Mouse (Mus musculus) hindbrain, embryonic 11.5 days (tissue): Measurements from ENCODE around the gene Gm49450. TPM values are rescaled to one million over a fixed set of nuclear protein-coding genes. Genes with fewer than 3 reads are reported as not detected.

Experiments
- ATAC-seq: fragments of 200-750 bp; cut with Nextera tagmentation; 2 replicates; pipeline ENCODE4 v1.8.0; 2017; ENCODE audit warnings: mild to moderate bottlenecking, moderate TSS enrichment, moderate library complexity; ENCODE audit not compliant: low FRiP score
- DNase-seq: peaks from one replicate; pipeline ENCODE4 v3.0.0-alpha.2; 2015; ENCODE audit warnings: low spot score
- H3K27ac ChIP-seq: fragments of 300-500 bp; sonication (generic); 2 replicates; pipeline ENCODE4 v1.5.1; 2014; ENCODE audit warnings: mild to moderate bottlenecking, low read depth, low read length
- H3K27me3 ChIP-seq: fragments of 300-500 bp; sonication (generic); 2 replicates; pipeline ENCODE4 v1.6.1; 2014; ENCODE audit warnings: mild to moderate bottlenecking, low read length, moderate library complexity, mixed read lengths; ENCODE audit not compliant: control insufficient read depth, insufficient read depth
- H3K36me3 ChIP-seq: fragments of 300-500 bp; sonication (generic); 2 replicates; pipeline ENCODE4 v1.6.1; 2014; ENCODE audit warnings: mild to moderate bottlenecking, low read length, moderate library complexity, mixed read lengths; ENCODE audit not compliant: control insufficient read depth, insufficient read depth
- H3K4me1 ChIP-seq: fragments of 300-500 bp; sonication (generic); replicated peaks from 2 replicates; pipeline ENCODE4 v1.6.1; 2014; ENCODE audit warnings: low read length, mixed read lengths; ENCODE audit not compliant: control insufficient read depth, insufficient read depth
- H3K4me2 ChIP-seq: fragments of 300-500 bp; sonication (generic); replicated peaks from 2 replicates; pipeline ENCODE4 v1.6.1; 2014; ENCODE audit warnings: mild to moderate bottlenecking, low read depth, low read length
- H3K4me3 ChIP-seq: fragments of 300-500 bp; sonication (generic); 2 replicates; pipeline ENCODE4 v1.5.1; 2014; ENCODE audit warnings: low read depth, low read length
- H3K9ac ChIP-seq: fragments of 300-500 bp; sonication (generic); 2 replicates; pipeline ENCODE4 v1.6.1; 2014; ENCODE audit warnings: low read depth, low read length
- H3K9me3 ChIP-seq: fragments of 300-500 bp; sonication (generic); 2 replicates; pipeline ENCODE4 v1.6.1; 2016; ENCODE audit warnings: low read length; ENCODE audit not compliant: control insufficient read depth
- WGBS: fragments of 180-500 bp; shearing (Covaris S2); extraction: QIAGEN DNeasy Blood & Tissue Kit; methylation state at CpG from one replicate; pipeline ENCODE4 v1.1.7; 2014; 5-methylcytosine and 5-hydroxymethylcytosine counted together
- polyA plus RNA-seq: library from polyadenylated mRNA; unstranded; fragments of >200 nt; fragmentation: Nextera tagmentation; extraction: Ambion mirVana; gene quantifications from 2 replicates; pipeline ENCODE4 v1.2.1, GENCODE M21; 2014

The Gm49450 gene
- polyA plus RNA-seq, 1 experiment from 2014 or later, result not detected

DNA sequence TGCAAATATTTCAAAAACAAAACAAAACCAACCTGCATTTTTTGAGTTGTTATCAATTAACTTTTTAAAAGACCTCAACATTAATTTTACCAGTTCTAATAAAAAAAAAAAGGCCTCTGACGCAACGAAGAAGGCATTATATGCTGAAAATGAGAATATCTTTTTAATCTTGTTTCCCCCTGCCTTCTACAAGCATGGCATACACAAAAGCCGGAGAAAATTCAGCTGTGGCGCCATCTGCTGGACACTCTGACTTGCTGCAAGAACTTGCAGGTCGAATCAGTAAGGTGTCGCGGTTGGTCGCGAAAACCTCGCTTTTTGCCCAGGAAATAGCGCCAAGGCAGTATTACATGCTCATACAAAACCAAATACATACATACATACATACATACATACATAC is 40.5 kb upstream of the Gm49450 start:
- peak; percentile 94 for DNase-seq
- ATAC-seq, result no peak
- no peaks in the 10 kb centered on the region for H3K27me3 ChIP-seq
- no peak overlapping the region for H3K27ac ChIP-seq
- WGBS, result 3% methylated on average over 11 of the region's 11 CpGs
- peaks cover 32% of the 10 kb centered on the region for H3K4me1 ChIP-seq
- H3K9me3 ChIP-seq, result no peaks in the 10 kb centered on the region
- H3K4me2 ChIP-seq, result peak overlapping the region; percentile 62; the same call in 1 of the 2 replicates
- H3K4me3 ChIP-seq, result no peak overlapping the region; the same call in 1 of the 2 replicates
- H3K36me3 ChIP-seq, result no peaks in the 10 kb centered on the region
- H3K9ac ChIP-seq, result no peak overlapping the region

DNA sequence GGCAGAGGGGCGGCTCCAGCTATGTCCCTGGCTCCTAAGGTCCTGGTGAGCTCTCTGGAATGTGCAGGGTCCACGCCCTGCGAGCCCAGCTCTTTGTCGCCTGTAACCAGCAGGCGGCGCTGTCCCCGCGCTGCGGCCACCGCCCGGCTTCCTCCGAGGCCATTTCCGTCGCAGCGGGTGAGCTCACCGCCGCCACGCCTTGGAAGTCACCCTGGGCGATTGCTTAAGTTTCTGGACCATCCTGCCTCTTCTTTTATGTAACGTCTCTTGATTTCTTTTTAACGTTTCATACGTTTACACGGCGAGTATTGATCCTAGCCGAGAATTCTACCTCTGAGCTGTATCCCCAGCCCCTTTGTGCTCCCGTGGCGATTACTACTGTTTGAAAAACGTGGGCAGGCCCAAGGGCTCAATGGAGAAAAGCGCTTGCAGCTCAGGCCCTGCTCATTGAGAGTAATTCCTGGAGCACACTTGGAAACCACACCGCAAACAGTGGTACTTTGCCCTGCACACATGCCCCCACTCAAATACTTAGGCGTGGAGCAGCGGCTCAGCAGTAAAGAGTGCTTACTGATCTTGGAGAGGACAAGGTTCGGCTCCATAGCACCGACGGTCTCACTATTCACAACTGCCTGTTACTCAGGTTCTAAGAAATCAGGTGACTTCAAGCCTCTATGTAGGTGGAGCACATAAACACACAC is 39.9 kb upstream of the Gm49450 start:
- ATAC-seq (peak; percentile 80), DNase-seq (peak; percentile 97)
- Histone ChIP-seq H3K4me1 (peaks cover 38% of the 10 kb centered on the region), H3K27ac (peak overlapping the region; percentile 84), H3K36me3 (no peaks in the 10 kb centered on the region), H3K4me2 (peak overlapping the region; percentile 62), H3K27me3 (no peaks in the 10 kb centered on the region), H3K4me3 (peak overlapping the region; percentile 30), H3K9me3 (no peaks in the 10 kb centered on the region), H3K9ac (peak overlapping the region; percentile 68)
- WGBS, result 6% methylated on average over 35 of the region's 35 CpGs

DNA sequence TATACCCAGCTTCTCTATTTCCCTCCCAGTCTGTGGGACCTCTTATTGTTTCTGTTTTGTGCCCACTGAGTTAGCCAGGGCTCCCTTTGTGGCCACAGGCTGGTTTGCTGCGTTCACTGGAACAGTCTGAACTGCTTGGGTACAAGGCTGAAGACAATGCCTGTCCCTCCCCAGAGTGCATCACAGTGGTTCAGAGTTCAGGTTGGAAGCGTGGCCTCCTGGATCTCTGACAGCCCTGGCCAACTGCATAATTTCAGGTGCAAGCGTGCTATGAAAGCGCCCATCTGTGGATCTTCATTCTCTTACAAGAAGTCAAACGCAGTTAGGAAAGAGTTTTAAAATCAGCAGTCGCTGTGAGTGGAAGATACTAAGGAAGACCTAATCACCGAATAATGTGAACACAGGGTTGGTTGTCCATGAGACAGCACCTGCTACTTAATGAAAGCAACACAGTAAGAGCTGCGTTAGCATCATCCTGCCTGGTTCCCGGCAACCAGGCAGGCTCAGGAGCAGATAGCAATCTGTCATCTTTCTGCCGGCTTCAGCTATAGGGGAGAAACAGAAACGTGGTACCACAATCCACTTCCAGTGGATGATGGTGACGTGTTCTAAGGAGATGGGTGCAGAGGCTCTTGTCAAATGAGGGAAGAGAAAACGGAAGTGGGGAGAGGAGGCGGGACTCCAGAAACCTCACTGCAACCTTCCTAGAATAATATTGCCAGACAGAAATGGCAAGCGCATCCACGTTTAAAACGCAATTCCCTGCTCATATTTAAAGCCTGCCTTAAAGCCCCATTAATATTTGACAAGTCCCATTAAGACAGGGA is 38.9 kb upstream of the Gm49450 start:
- Histone ChIP-seq H3K9me3 (no peaks in the 10 kb centered on the region), H3K27me3 (no peaks in the 10 kb centered on the region), H3K4me1 (peaks cover 40% of the 10 kb centered on the region), H3K36me3 (no peaks in the 10 kb centered on the region), H3K4me2 (peak overlapping the region; percentile 62), H3K9ac (peak overlapping the region; percentile 68), H3K4me3 (peak overlapping the region; percentile 30), H3K27ac (peak overlapping the region; percentile 84)
- peak; percentile 43 for ATAC-seq
- WGBS, result 29% methylated on average over 17 of the region's 17 CpGs
- peak; percentile 58 for DNase-seq

DNA sequence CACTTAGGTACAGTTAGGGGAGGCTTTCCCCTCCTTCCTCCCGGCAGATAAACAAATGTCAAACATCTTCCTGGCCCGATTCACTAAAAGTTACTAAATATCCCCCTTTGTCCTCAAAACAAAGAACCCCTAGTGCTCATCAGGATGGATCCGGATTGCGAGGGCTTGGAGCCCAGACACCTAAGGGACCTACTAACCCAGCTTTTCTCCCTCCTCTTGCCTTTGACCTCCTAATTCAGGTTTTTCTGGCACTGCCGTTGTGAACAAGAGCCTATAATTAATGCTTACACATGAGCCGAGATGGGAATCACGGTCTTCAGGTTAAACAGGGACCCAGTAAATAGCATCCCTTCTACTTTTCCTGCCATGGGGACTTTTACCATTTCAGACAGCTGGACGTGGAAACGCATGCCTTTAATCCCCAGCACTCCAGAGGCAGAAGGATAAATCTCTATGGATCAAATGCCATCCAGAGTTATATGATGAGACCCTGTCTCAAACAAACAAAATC is 38.2 kb upstream of the Gm49450 start:
- Histone ChIP-seq H3K4me1 (peaks cover 40% of the 10 kb centered on the region), H3K36me3 (no peaks in the 10 kb centered on the region), H3K9ac (peak overlapping the region; percentile 68), H3K27ac (peak overlapping the region; percentile 84), H3K27me3 (no peaks in the 10 kb centered on the region), H3K9me3 (no peaks in the 10 kb centered on the region), H3K4me3 (peak overlapping the region; percentile 23), H3K4me2 (peak overlapping the region; percentile 62)
- ATAC-seq (no peak), DNase-seq (peak; percentile 48)
- WGBS, result 11% methylated on average over 9 of the region's 9 CpGs

DNA sequence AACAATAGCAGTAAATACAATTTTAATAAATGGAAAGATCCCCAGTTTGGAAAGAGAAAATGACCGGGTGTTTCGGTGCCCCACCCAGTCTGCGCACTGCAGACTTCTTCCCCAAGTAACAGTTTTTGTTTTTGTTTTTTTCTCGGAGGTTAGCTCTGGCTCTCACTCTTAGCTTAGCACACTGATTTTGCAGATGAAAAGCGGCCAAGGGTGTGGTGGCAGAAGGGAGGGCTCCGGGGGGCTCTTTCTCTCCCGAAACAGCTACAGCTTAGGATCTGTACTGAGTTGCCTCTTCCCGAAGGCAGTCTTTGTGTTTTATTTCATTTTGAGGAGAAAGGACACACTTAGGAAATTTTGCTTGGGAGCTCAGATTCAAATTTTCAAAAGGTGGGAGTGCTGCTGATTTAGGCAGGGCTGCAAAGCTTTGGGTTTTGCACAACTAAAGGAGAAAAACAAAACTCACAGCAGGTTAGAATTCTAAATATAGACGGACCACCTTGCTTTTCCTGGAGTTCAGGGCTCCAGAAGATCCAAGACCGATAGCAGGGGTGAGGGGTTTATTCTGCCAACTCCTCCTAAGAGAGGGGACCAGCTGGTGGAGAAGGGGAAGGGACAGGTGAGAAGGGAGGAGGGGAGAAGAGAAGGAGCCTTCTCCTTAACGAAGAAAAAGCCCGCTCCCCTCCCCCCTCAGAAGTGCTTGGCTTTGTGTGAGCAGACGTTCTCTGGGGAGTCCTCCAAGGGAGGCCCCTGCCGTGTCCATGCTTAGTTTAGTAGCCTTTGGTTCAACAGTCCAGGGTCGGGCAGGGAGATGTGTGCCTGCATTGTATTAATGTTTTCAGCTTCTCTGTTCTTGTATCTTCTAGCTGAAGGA is 37.6 kb upstream of the Gm49450 start:
- 16% methylated on average over 15 of the region's 15 CpGs for WGBS
- ATAC-seq (no peak), DNase-seq (peak; percentile 79)
- Histone ChIP-seq H3K9ac (peak overlapping the region; percentile 68), H3K36me3 (no peaks in the 10 kb centered on the region), H3K4me2 (peak overlapping the region; percentile 62), H3K9me3 (no peaks in the 10 kb centered on the region), H3K27me3 (no peaks in the 10 kb centered on the region), H3K4me3 (peak overlapping the region; percentile 23), H3K4me1 (peaks cover 40% of the 10 kb centered on the region), H3K27ac (peak overlapping the region; percentile 84)

DNA sequence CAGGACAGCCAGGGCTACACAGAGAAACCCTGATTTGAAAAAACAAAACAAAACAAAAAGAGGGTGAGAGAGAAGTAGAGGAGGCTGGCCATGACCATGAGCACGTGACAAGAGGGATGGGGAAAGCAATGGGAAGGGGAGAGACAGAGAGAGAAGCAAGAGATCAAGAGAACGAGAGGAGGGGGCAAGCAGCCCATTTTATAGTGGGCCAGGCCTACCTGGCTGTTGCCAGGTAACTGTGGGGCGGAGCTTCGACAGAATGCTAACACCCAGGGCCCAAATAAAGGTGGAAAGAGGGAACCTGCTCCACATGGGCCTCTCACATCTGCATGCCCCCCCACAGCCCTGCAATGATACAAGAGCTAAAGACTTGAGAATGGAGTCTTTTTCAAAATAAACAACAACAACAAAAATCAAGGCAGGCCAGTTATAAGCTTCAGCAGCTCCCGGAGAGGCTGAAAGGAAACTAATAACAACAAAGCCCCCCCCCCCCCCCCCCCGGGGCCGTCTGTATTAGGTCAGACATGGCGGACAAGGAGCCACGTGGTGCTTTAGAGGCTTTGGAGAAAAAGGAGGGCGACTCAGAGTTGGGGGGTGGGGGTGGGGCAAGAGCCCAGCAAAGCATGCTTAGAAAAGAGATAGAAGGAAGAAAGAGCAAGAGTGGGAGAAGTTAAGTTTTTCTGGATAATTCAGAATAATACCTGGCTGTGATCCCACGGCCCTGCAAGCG is 36.5 kb upstream of the Gm49450 start:
- peaks cover 40% of the 10 kb centered on the region for H3K4me1 ChIP-seq
- H3K4me2 ChIP-seq, result peak overlapping the region; percentile 62
- no peak overlapping the region; the same call in 1 of the 2 replicates for H3K4me3 ChIP-seq
- no peaks in the 10 kb centered on the region for H3K27me3 ChIP-seq
- no peaks in the 10 kb centered on the region for H3K9me3 ChIP-seq
- 18% methylated on average over 12 of the region's 12 CpGs for whole genome bisulfite sequencing
- DNase-seq, result no peak
- H3K9ac ChIP-seq, result peak overlapping the region; percentile 68
- H3K27ac ChIP-seq, result peak overlapping the region; percentile 84
- H3K36me3 ChIP-seq, result no peaks in the 10 kb centered on the region
- no peak for ATAC-seq

DNA sequence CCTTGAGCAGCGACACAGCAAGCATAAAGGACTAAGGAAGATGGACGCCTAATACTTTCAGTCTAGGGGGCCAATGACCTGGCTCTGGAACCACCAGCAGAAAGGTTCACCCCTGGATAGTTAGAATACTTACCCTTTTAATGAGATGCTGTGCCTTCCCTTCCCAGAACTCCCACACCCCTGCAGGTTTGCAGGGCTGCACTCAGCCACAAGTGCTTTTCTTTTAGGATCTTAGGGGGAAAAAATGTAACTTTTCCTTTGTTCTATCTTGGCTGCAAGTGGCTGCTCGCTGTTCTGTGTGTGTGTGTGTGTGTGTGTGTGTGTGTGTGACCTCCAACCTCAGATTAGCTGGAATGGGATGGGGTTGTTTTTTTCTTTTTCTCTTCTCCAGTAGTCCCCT is 35.4 kb upstream of the Gm49450 start:
- DNase-seq, result no peak
- WGBS, result 66% methylated on average over 3 of the region's 3 CpGs
- H3K4me1 ChIP-seq, result peaks cover 40% of the 10 kb centered on the region
- no peaks in the 10 kb centered on the region for H3K36me3 ChIP-seq
- no peak overlapping the region for H3K4me3 ChIP-seq
- peak overlapping the region; percentile 72; the same call in 1 of the 2 replicates for H3K4me2 ChIP-seq
- H3K9me3 ChIP-seq, result no peaks in the 10 kb centered on the region
- no peak for ATAC-seq
- peak overlapping the region; percentile 40 for H3K9ac ChIP-seq
- no peaks in the 10 kb centered on the region for H3K27me3 ChIP-seq
- H3K27ac ChIP-seq, result peak overlapping the region; percentile 96
